Mouse (Mus musculus) heart, embryonic 16.5 days (tissue): ENCODE measurements at regions not wholly inside any gene's neighbourhood (a gene's known extent, or its start where the extent isn't known, plus 50 kb on each side); places are given as distances from the start of the nearest gene placed in this dataset.

Source experiments
- ATAC-seq: fragments of 200-750 bp; cut with Nextera tagmentation; replicated peaks from 2 replicates; pipeline ENCODE4 v1.8.0; 2017; ENCODE audit warnings: moderate number of reproducible peaks; ENCODE audit not compliant: insufficient read depth, low FRiP score; ENCODE audit errors: extremely low read depth
- H3K27ac ChIP-seq: fragments of 300-500 bp; sonication (generic); 2 replicates; pipeline ENCODE4 v1.5.1; 2014; ENCODE audit warnings: mild to moderate bottlenecking, low read length, control low read depth, moderate library complexity
- H3K27me3 ChIP-seq: fragments of 300-500 bp; sonication (generic); 2 replicates; pipeline ENCODE4 v1.6.1; 2014; ENCODE audit warnings: low read length, mixed read lengths; ENCODE audit not compliant: control insufficient read depth, insufficient read depth
- H3K36me3 ChIP-seq: fragments of 300-500 bp; sonication (generic); 2 replicates; pipeline ENCODE4 v1.6.1; 2014; ENCODE audit not compliant: control insufficient read depth, insufficient read depth
- H3K4me1 ChIP-seq: fragments of 300-500 bp; sonication (generic); 2 replicates; pipeline ENCODE4 v1.6.1; 2014; ENCODE audit warnings: low read length, mixed read lengths; ENCODE audit not compliant: control insufficient read depth, insufficient read depth
- H3K4me2 ChIP-seq: fragments of 300-500 bp; sonication (generic); 2 replicates; pipeline ENCODE4 v1.6.1; 2014; ENCODE audit warnings: low read depth, mild to moderate bottlenecking, control low read depth, low read length
- H3K4me3 ChIP-seq: fragments of 300-500 bp; sonication (generic); 2 replicates; pipeline ENCODE4 v1.5.1; 2014; ENCODE audit warnings: mild to moderate bottlenecking, control low read depth, low read length
- H3K9ac ChIP-seq: fragments of 300-500 bp; sonication (generic); 2 replicates; pipeline ENCODE4 v1.6.1; 2014; ENCODE audit warnings: low read length, control low read depth
- H3K9me3 ChIP-seq: fragments of 300-500 bp; sonication (generic); replicated peaks from 2 replicates; pipeline ENCODE4 v1.6.1; 2016; ENCODE audit warnings: low read length; ENCODE audit not compliant: control insufficient read depth
- WGBS: fragments of 180-500 bp; shearing (Covaris S2); extraction: QIAGEN DNeasy Blood & Tissue Kit; methylation state at CpG from one replicate; pipeline ENCODE4 v1.1.7; 2014; 5-methylcytosine and 5-hydroxymethylcytosine counted together

- H3K4me3 ChIP-seq, result no peak overlapping the region
- no peaks in the 10 kb centered on the region for H3K36me3 ChIP-seq
- no peak for ATAC-seq
- H3K9ac ChIP-seq, result no peak overlapping the region
- H3K4me2 ChIP-seq, result no peak overlapping the region
- peaks cover 4% of the 10 kb centered on the region; the same call in 1 of the 2 replicates for H3K27me3 ChIP-seq
- no peak overlapping the region for H3K27ac ChIP-seq
- no peaks in the 10 kb centered on the region for H3K4me1 ChIP-seq
- no peaks in the 10 kb centered on the region; the same call in 1 of the 2 replicates for H3K9me3 ChIP-seq
- 71% methylated on average over 7 of the region's 7 CpGs for WGBS
Measured at GRCm38 (mm10) chr12:106182923-106183322, 172.9 kb downstream of the Vrk1 start.

- Histone ChIP-seq H3K9me3 (no peaks in the 10 kb centered on the region; the same call in 1 of the 2 replicates), H3K4me3 (no peak overlapping the region), H3K27me3 (peaks cover 4% of the 10 kb centered on the region; the same call in 1 of the 2 replicates), H3K36me3 (no peaks in the 10 kb centered on the region), H3K4me2 (no peak overlapping the region), H3K4me1 (no peaks in the 10 kb centered on the region), H3K27ac (no peak overlapping the region), H3K9ac (no peak overlapping the region)
- WGBS, result 66% methylated on average over 5 of the region's 5 CpGs
- no peak for ATAC-seq
Measured at GRCm38 (mm10) chr12:106183973-106184372, 173.9 kb downstream of the Vrk1 start.

- Histone ChIP-seq H3K4me1 (no peaks in the 10 kb centered on the region), H3K36me3 (no peaks in the 10 kb centered on the region), H3K27me3 (peaks cover 4% of the 10 kb centered on the region; the same call in 1 of the 2 replicates), H3K4me3 (no peak overlapping the region), H3K9me3 (no peaks in the 10 kb centered on the region; the same call in 1 of the 2 replicates), H3K4me2 (no peak overlapping the region), H3K9ac (no peak overlapping the region), H3K27ac (no peak overlapping the region)
- ATAC-seq, result no peak
- WGBS, result 57% methylated on average over 18 of the region's 18 CpGs
Measured at GRCm38 (mm10) chr12:106185398-106186077, 175.5 kb downstream of the Vrk1 start.

GRCm38 (mm10) chr12:106186501-106186900 lies 176.5 kb downstream of the Vrk1 start:
- no peak for ATAC-seq
- 85% methylated on average over 10 of the region's 10 CpGs for WGBS
- Histone ChIP-seq H3K27me3 (peaks cover 4% of the 10 kb centered on the region; the same call in 1 of the 2 replicates), H3K9ac (no peak overlapping the region), H3K36me3 (no peaks in the 10 kb centered on the region), H3K27ac (no peak overlapping the region), H3K4me2 (no peak overlapping the region), H3K4me1 (no peaks in the 10 kb centered on the region), H3K4me3 (no peak overlapping the region), H3K9me3 (no peaks in the 10 kb centered on the region; the same call in 1 of the 2 replicates)

GRCm38 (mm10) chr12:106191771-106192170 lies 181.7 kb downstream of the Vrk1 start:
- no peak for ATAC-seq
- H3K4me1 ChIP-seq, result no peaks in the 10 kb centered on the region
- 82% methylated on average over 7 of the region's 7 CpGs for WGBS
- no peak overlapping the region for H3K4me2 ChIP-seq
- no peaks in the 10 kb centered on the region for H3K36me3 ChIP-seq
- no peak overlapping the region for H3K27ac ChIP-seq
- H3K27me3 ChIP-seq, result peaks cover 2% of the 10 kb centered on the region; the same call in 1 of the 2 replicates
- no peaks in the 10 kb centered on the region; the same call in 1 of the 2 replicates for H3K9me3 ChIP-seq
- no peak overlapping the region for H3K9ac ChIP-seq
- no peak overlapping the region for H3K4me3 ChIP-seq

GRCm38 (mm10) chr12:106199302-106199701 lies 189.3 kb downstream of the Vrk1 start:
- WGBS, result 15% methylated on average over 4 of the region's 4 CpGs
- Histone ChIP-seq H3K4me1 (no peaks in the 10 kb centered on the region), H3K9ac (no peak overlapping the region), H3K36me3 (no peaks in the 10 kb centered on the region), H3K4me2 (no peak overlapping the region), H3K27ac (no peak overlapping the region), H3K9me3 (no peaks in the 10 kb centered on the region), H3K27me3 (peaks cover 2% of the 10 kb centered on the region; the same call in 1 of the 2 replicates), H3K4me3 (no peak overlapping the region)
- ATAC-seq, result no peak

- WGBS, result 82% methylated on average over 8 of the region's 8 CpGs
- H3K4me1 ChIP-seq, result no peaks in the 10 kb centered on the region
- no peak overlapping the region for H3K4me3 ChIP-seq
- H3K27ac ChIP-seq, result no peak overlapping the region
- H3K36me3 ChIP-seq, result no peaks in the 10 kb centered on the region
- no peaks in the 10 kb centered on the region for H3K27me3 ChIP-seq
- no peak overlapping the region for H3K9ac ChIP-seq
- no peaks in the 10 kb centered on the region for H3K9me3 ChIP-seq
- no peak for ATAC-seq
- no peak overlapping the region for H3K4me2 ChIP-seq
Measured at GRCm38 (mm10) chr12:106203526-106203925, 193.5 kb downstream of the Vrk1 start.

- Histone ChIP-seq H3K27me3 (no peaks in the 10 kb centered on the region; the same call in 1 of the 2 replicates), H3K9ac (no peak overlapping the region), H3K9me3 (no peaks in the 10 kb centered on the region), H3K27ac (no peak overlapping the region), H3K4me2 (no peak overlapping the region), H3K4me1 (no peaks in the 10 kb centered on the region), H3K36me3 (no peaks in the 10 kb centered on the region), H3K4me3 (no peak overlapping the region)
- 70% methylated on average over 6 of the region's 6 CpGs for WGBS
- no peak for ATAC-seq
Measured at GRCm38 (mm10) chr12:106210959-106211358, 200.9 kb downstream of the Vrk1 start.

GRCm38 (mm10) chr12:106211488-106211887 lies 201.5 kb downstream of the Vrk1 start:
- no peak overlapping the region for H3K9ac ChIP-seq
- no peak overlapping the region for H3K4me3 ChIP-seq
- H3K4me1 ChIP-seq, result no peaks in the 10 kb centered on the region
- no peaks in the 10 kb centered on the region; the same call in 1 of the 2 replicates for H3K27me3 ChIP-seq
- WGBS, result 87% methylated on average over 8 of the region's 8 CpGs
- H3K36me3 ChIP-seq, result no peaks in the 10 kb centered on the region
- H3K27ac ChIP-seq, result no peak overlapping the region
- no peak for ATAC-seq
- no peak overlapping the region for H3K4me2 ChIP-seq
- no peaks in the 10 kb centered on the region for H3K9me3 ChIP-seq
